Mouse (Mus musculus) megakaryocyte, embryonic 14.5 days (primary cell): ENCODE measurements at regions not wholly inside any gene's neighbourhood (a gene's known extent, or its start where the extent isn't known, plus 50 kb on each side); places are given as distances from the start of the nearest gene placed in this dataset.

Source experiments
- FLI1 ChIP-seq: IDR thresholded peaks from 2 replicates; pipeline ENCODE4 v1.6.1; 2012; ENCODE audit warnings: low read length, inconsistent platforms, mixed read lengths
- GATA1 ChIP-seq: IDR thresholded peaks from 3 replicates; pipeline ENCODE4 v1.6.1; 2012; ENCODE audit warnings: mixed read lengths, low read length, inconsistent platforms, borderline replicate concordance

DNA sequence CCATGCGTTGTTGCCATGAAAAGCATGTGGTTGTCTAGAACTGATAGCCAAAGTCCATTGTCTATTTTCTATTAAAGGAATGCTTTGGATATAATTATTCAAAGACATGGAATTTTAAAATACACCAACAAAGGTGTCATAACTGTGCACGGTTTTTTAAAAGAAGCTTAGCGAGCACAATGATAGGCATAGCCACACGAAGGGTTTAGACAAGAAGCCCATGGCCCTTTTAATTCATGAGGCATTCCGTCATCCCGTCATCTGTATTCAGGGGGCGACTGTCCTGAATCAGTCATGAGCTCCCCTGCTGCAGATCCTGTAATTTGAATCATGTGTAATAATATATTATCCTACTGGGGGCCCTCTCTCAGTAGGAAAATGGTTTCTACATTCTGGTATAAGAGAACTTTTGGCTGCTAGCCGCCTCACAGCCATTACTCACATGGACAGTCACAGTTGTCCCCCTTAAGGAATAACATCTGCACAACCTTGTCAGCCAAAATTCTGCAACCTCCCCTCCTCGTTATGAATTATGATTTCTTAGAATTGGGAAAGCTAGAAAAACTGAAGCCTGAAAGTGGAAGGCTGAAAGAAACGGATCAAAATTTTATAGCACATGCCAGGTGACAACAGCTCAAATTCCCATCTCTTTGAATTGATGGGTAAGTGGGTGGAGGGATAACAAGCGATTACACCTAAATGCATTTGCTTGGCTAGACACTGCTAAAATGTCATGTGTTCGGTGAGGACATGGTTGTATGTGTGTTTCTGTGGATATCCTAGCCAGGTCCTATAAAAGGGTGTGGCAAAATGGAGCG is 225.1 kb downstream of the Usp25 start:
- no peak for TF ChIP-seq GATA1
- TF ChIP-seq FLI1: no peak
